Mouse (Mus musculus) brain, embryonic 14.5 days (tissue): ENCODE measurements around the gene Epn1.

Experiments
- CTCF ChIP-seq: fragments of 200-500 bp; IDR thresholded peaks from 2 replicates; pipeline ENCODE4 v1.5.1; 2012; ENCODE audit warnings: inconsistent platforms, mild to moderate bottlenecking, moderate library complexity, borderline replicate concordance; ENCODE audit not compliant: insufficient read depth, insufficient read length; ENCODE audit errors: extremely low read depth
- POLR2A ChIP-seq: fragments of 200-500 bp; IDR thresholded peaks from 2 replicates; pipeline ENCODE4 v1.6.1; 2012; ENCODE audit warnings: mild to moderate bottlenecking, inconsistent platforms, borderline replicate concordance; ENCODE audit not compliant: poor library complexity, insufficient read depth, insufficient read length, severe bottlenecking; ENCODE audit errors: extremely low read depth

GRCm38 (mm10) chr7:5112701-5113100 is 32.7 kb downstream of the Epn1 start:
- no peak for TF ChIP-seq CTCF
- no peak for TF ChIP-seq POLR2A
